Mouse (Mus musculus): ENCODE results near the gene Haus3.

DNA sequence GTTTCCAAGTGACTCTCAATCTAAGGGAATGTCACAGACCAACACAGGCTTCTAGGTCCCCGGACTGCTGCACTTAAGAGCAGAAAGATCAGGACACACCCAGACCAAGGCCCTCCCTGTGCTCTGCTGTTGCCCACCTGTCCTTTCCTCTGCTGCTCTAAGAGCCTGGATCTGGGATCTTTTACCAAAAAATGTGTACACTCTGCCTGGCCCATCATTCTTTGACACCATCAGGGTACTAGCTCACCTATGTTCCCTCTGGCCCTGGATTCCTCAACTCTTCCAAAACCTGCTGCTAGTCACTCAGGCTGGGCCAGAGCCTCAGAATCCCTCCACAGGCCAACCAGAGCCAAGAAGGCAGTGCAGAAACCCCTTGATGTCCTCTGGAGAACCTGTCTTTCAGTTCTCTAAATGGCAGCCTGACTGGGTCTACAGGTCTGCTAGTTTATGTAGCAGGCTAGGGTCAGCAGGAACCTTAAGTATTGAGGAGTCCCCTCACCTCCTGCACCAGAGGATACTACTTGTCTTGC is 15.8 kb upstream of the Haus3 start:
- TF ChIP-seq EP300 (IDR thresholded peaks at IDR 0.05; ENCODE audit: insufficient read depth, low read depth, low read length) (no peak), CTCF (IDR thresholded peaks at IDR 0.05; ENCODE audit: low read depth, low read length) (no peak), POLR2A (IDR thresholded peaks at IDR 0.05; ENCODE audit: insufficient read depth, low read length) (no peak)

Data from ES-Bruce4 (cell line).